20 mouse cellular contexts compared by ENCODE assay signal in genomic region chr1:134335924-134336810, GRCm38 (mm10). TPM values are rescaled to one million over a fixed set of nuclear protein-coding genes. Genes with fewer than 3 reads are reported as not detected.
DNase-seq lines count a peak whose midpoint lies in the region; ATAC-seq lines count a peak whose summit lies in the region.
"Had no signal": no experiment of that assay in that cellular context is flagged by ENCODE, and none has a peak within 500 bp of the region (broad histone marks: within the 10 kb centered on the region; RNA-seq: fewer than 3 reads in every experiment).

No protein-coding gene starts in this region.

- H3K36me3 ChIP-seq in midbrain, embryonic 11.5 days (ENCODE audit: control insufficient read depth, insufficient read depth, low read length), result no peaks in the 10 kb centered on the region
- no peaks in the 10 kb centered on the region for H3K36me3 ChIP-seq in midbrain, embryonic 16.5 days (ENCODE audit: control insufficient read depth, insufficient read depth, low read length)
- H3K36me3 ChIP-seq: limb, embryonic 13.5 days; midbrain, embryonic 15.5 days had no signal

- H3K4me3 ChIP-seq in midbrain, embryonic 11.5 days (ENCODE audit: low read depth, low read length), result no peak overlapping the region
- H3K4me3 ChIP-seq in midbrain, embryonic 16.5 days (ENCODE audit: low read depth, low read length), result no peak overlapping the region
- H3K4me3 ChIP-seq: erythroblast, embryonic 14.5 days; limb, embryonic 13.5 days; midbrain, embryonic 15.5 days had no signal

- no peak overlapping the region for H3K9ac ChIP-seq in midbrain, embryonic 11.5 days (ENCODE audit: low read length)
- no peak overlapping the region for H3K9ac ChIP-seq in midbrain, embryonic 16.5 days (ENCODE audit: low read depth, low read length)
- H3K9ac ChIP-seq: limb, embryonic 13.5 days; midbrain, embryonic 15.5 days had no signal

- no peak for ATAC-seq in midbrain, embryonic 11.5 days (ENCODE audit: low FRiP score)
- ATAC-seq in midbrain, embryonic 16.5 days, result no peak
- ATAC-seq in megakaryocyte progenitor cell, adult 5-6 weeks (replicated peaks; ENCODE audit: poor library complexity), result 0 out of 2 replicates have a peak, but pooled peaks have one; percentile 15
- no peak for ATAC-seq in monocyte, adult 5-6 weeks (replicated peaks; ENCODE audit: insufficient number of reproducible peaks, low FRiP score, low TSS enrichment, poor library complexity, severe bottlenecking)
- ATAC-seq: midbrain, embryonic 15.5 days had no signal

- 86% methylated on average over 12 of the region's 12 CpGs for WGBS in midbrain, embryonic 11.5 days
- WGBS in midbrain, embryonic 16.5 days, result 91% methylated on average over 12 of the region's 12 CpGs

- H3K9me3 ChIP-seq in midbrain, embryonic 11.5 days (ENCODE audit: control insufficient read depth, low read length), result no peaks in the 10 kb centered on the region
- H3K9me3 ChIP-seq in midbrain, embryonic 16.5 days (replicated peaks; ENCODE audit: control insufficient read depth, low read length, poor library complexity, severe bottlenecking), result no peaks in the 10 kb centered on the region
- H3K9me3 ChIP-seq: limb, embryonic 13.5 days; midbrain, embryonic 15.5 days had no signal

- no peak overlapping the region for H3K27ac ChIP-seq in midbrain, embryonic 11.5 days (ENCODE audit: low read depth, low read length)
- H3K27ac ChIP-seq in midbrain, embryonic 16.5 days (ENCODE audit: low read length), result no peak overlapping the region
- H3K27ac ChIP-seq: limb, embryonic 13.5 days; midbrain, embryonic 15.5 days had no signal

- no peaks in the 10 kb centered on the region for H3K27me3 ChIP-seq in midbrain, embryonic 11.5 days (ENCODE audit: control insufficient read depth, insufficient read depth, low read length)
- no peaks in the 10 kb centered on the region for H3K27me3 ChIP-seq in midbrain, embryonic 16.5 days (ENCODE audit: control insufficient read depth, insufficient read depth, low read depth, low read length)
- H3K27me3 ChIP-seq: limb, embryonic 13.5 days; midbrain, embryonic 15.5 days had no signal

- H3K4me1 ChIP-seq in midbrain, embryonic 11.5 days (ENCODE audit: control insufficient read depth, insufficient read depth, low read length), result no peaks in the 10 kb centered on the region
- no peaks in the 10 kb centered on the region for H3K4me1 ChIP-seq in midbrain, embryonic 16.5 days (ENCODE audit: control insufficient read depth, insufficient read depth, low read length)

- DNase-seq in heart, adult 11 months, result peak; percentile 89
- DNase-seq in heart, adult 9 months (ENCODE audit: low spot score in 2 of 2), result no peak
- peak; percentile 26 for DNase-seq in midbrain, embryonic 11.5 days (ENCODE audit: low spot score, missing footprints)
- peak; percentile 78 for DNase-seq in cerebellum, adult 8-10 months
- no peak for DNase-seq in adrenal gland, adult 2 months
- DNase-seq: embryo, embryonic 11 days; gastrocnemius, postnatal 14 days; lung, postnatal 14 days; right cerebral cortex, postnatal 4 days had no signal

- H3K4me2 ChIP-seq in midbrain, embryonic 11.5 days, result no peak overlapping the region
- no peak overlapping the region for H3K4me2 ChIP-seq in midbrain, embryonic 16.5 days (ENCODE audit: low read length)
- H3K4me2 ChIP-seq: limb, embryonic 13.5 days; midbrain, embryonic 15.5 days had no signal

RNA-seq across cellular contexts. Expression of gene Ppfia4, which starts 3.4 kb away (rescaled TPM):
- 1.9 and 2.6 TPM in 2 replicates for polyA plus RNA-seq in midbrain, embryonic 11.5 days (2014; fragmentation: Nextera tagmentation; extraction: Ambion mirVana)
- polyA plus RNA-seq in midbrain, embryonic 16.5 days (2015; fragmentation: Nextera tagmentation; extraction: Ambion mirVana), result 20.2 and 25.6 TPM in 2 replicates
- 3.1 and 6.1 TPM in 2 replicates for total RNA-seq in megakaryocyte progenitor cell, adult 5-6 weeks (2015)
- 5.3 and 6.5 TPM in 2 replicates for total RNA-seq in megakaryocyte progenitor cell, adult 5-6 weeks (2017)
- total RNA-seq in adrenal gland, adult 2 months (2021), result 1 to 10 TPM in 1 of 2 experiments, under 1 TPM in 1; 0.86 to 1.5 TPM
- 6.8 and 8.0 TPM in 2 replicates for polyA plus RNA-seq in adrenal gland, adult 2 months (2012; rRNA removed)
- 20.4 to 28.3 TPM (median 20.4 TPM) in 3 replicates for total RNA-seq in monocyte, adult 5-6 weeks (2017)

RNA-seq across cellular contexts. Expression of gene Tmem183a, which starts 25.6 kb away (rescaled TPM):
- polyA plus RNA-seq in midbrain, embryonic 11.5 days (2014; fragmentation: Nextera tagmentation; extraction: Ambion mirVana), result 128 and 137 TPM in 2 replicates
- 155 and 159 TPM in 2 replicates for polyA plus RNA-seq in midbrain, embryonic 16.5 days (2015; fragmentation: Nextera tagmentation; extraction: Ambion mirVana)
- total RNA-seq in megakaryocyte progenitor cell, adult 5-6 weeks (2015), result 42.1 and 45.9 TPM in 2 replicates
- 43.3 and 71.6 TPM in 2 replicates for total RNA-seq in megakaryocyte progenitor cell, adult 5-6 weeks (2017)
- 10 to 100 TPM; 50.0 to 55.4 TPM for total RNA-seq in adrenal gland, adult 2 months (2021)
- 37.4 and 40.7 TPM in 2 replicates for polyA plus RNA-seq in adrenal gland, adult 2 months (2012; rRNA removed)
- total RNA-seq in monocyte, adult 5-6 weeks (2017), result 65.8 to 73.9 TPM (median 67.8 TPM) in 3 replicates

RNA-seq across cellular contexts. Expression of gene Myog, which starts 46.4 kb away (rescaled TPM):
- not detected in 2 replicates for polyA plus RNA-seq in midbrain, embryonic 11.5 days (2014; fragmentation: Nextera tagmentation; extraction: Ambion mirVana)
- 0.13 and 0.14 TPM in 2 replicates for polyA plus RNA-seq in midbrain, embryonic 16.5 days (2015; fragmentation: Nextera tagmentation; extraction: Ambion mirVana)
- total RNA-seq in megakaryocyte progenitor cell, adult 5-6 weeks (2015), result not detected in 2 replicates
- not detected in 2 replicates for total RNA-seq in megakaryocyte progenitor cell, adult 5-6 weeks (2017)
- total RNA-seq in adrenal gland, adult 2 months (2021), result not detected
- not detected in 2 replicates for polyA plus RNA-seq in adrenal gland, adult 2 months (2012; rRNA removed)
- total RNA-seq in monocyte, adult 5-6 weeks (2017), result not detected in 3 replicates
- total RNA-seq: layer of hippocampus, postnatal 25 days; neutrophil, adult 5-6 weeks had no signal
- polyA plus RNA-seq: erythroblast, embryonic 14.5 days; urinary bladder, adult 2 months had no signal

RNA-seq across cellular contexts. Expression of gene 4933406M09Rik, which starts 49.6 kb away (rescaled TPM):
- polyA plus RNA-seq in midbrain, embryonic 11.5 days (2014; fragmentation: Nextera tagmentation; extraction: Ambion mirVana), result not detected in 2 replicates
- not detected in 2 replicates for polyA plus RNA-seq in midbrain, embryonic 16.5 days (2015; fragmentation: Nextera tagmentation; extraction: Ambion mirVana)
- not detected in 2 replicates for total RNA-seq in megakaryocyte progenitor cell, adult 5-6 weeks (2015)
- total RNA-seq in megakaryocyte progenitor cell, adult 5-6 weeks (2017), result not detected in 2 replicates
- total RNA-seq in adrenal gland, adult 2 months (2021), result not detected
- polyA plus RNA-seq in adrenal gland, adult 2 months (2012; rRNA removed), result not detected in 2 replicates
- not detected in 3 replicates for total RNA-seq in monocyte, adult 5-6 weeks (2017)
- total RNA-seq: gastrocnemius, postnatal 14 days; layer of hippocampus, postnatal 25 days had no signal
- polyA plus RNA-seq: kidney, embryonic 16.5 days; limb, embryonic 13.5 days; midbrain, embryonic 15.5 days; stomach, embryonic 14.5 days; urinary bladder, adult 2 months had no signal

Comparison
In these comparisons a context has a peak if more than half of its experiments do, and no peak if none do; other contexts are left out.
1. DNase-seq: peak in heart, adult 11 months (single experiment), midbrain, embryonic 11.5 days (single experiment) and cerebellum, adult 8-10 months (single experiment); none in heart, adult 9 months (0 of 2) and adrenal gland, adult 2 months (single experiment).